27 mouse cellular contexts compared by ENCODE assay signal in the genomic region with DNA sequence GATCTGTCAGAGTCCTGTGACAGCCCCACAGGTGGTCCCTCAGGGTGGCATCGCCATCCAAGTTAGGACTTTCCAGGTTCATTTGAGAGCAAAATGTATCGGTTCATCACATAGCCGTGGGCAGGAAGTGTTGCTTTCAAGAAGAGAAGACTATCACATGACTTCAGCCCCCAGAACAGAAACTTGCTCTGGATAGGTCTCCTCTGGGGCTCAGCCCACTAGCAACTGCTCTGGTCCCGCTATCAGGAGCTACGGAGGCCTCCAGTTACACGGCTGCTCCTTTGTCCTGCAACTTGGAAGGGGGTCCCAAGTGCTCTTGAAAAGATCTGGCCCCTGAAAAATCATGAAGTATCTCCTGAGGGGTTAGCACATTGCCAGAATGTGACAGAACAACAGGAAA.
DNase-seq lines count a peak whose midpoint lies in the region; ATAC-seq lines count a peak whose summit lies in the region.
"Had no signal": no experiment of that assay in that cellular context is flagged by ENCODE, and none has a peak within 500 bp of the region (broad histone marks: within the 10 kb centered on the region; RNA-seq: fewer than 3 reads in every experiment).

No protein-coding gene starts in this region.

- peaks cover 5% of the 10 kb centered on the region; the same call in 1 of the 2 replicates for H3K9me3 ChIP-seq in forebrain, embryonic 10.5 days
- H3K9me3 ChIP-seq in midbrain, embryonic 13.5 days: no peaks in the 10 kb centered on the region
- H3K9me3 ChIP-seq: forebrain, embryonic 12.5 days; heart, embryonic 15.5 days; hindbrain, embryonic 13.5 days; kidney, embryonic 15.5 days; limb, embryonic 15.5 days; liver, embryonic 15.5 days; midbrain, embryonic 12.5 days had no signal

- H3K36me3 ChIP-seq in forebrain, embryonic 10.5 days (replicated peaks): no peaks in the 10 kb centered on the region
- no peaks in the 10 kb centered on the region for H3K36me3 ChIP-seq in midbrain, embryonic 13.5 days
- H3K36me3 ChIP-seq: forebrain, embryonic 12.5 days; heart, embryonic 15.5 days; hindbrain, embryonic 13.5 days; kidney, embryonic 15.5 days; limb, embryonic 15.5 days; midbrain, embryonic 12.5 days; neural tube, embryonic 13.5 days had no signal

- no peak overlapping the region for H3K9ac ChIP-seq in midbrain, embryonic 13.5 days (replicated peaks)
- H3K9ac ChIP-seq: forebrain, embryonic 12.5 days; heart, embryonic 15.5 days; hindbrain, embryonic 13.5 days; kidney, embryonic 15.5 days; limb, embryonic 15.5 days; liver, embryonic 15.5 days; midbrain, embryonic 12.5 days; neural tube, embryonic 13.5 days had no signal

- H3K27ac ChIP-seq in forebrain, embryonic 10.5 days: no peak overlapping the region
- no peak overlapping the region for H3K27ac ChIP-seq in midbrain, embryonic 13.5 days
- H3K27ac ChIP-seq: forebrain, embryonic 12.5 days; heart, embryonic 15.5 days; hindbrain, embryonic 13.5 days; kidney, embryonic 15.5 days; left cerebral cortex, adult 2 months; limb, embryonic 15.5 days; liver, embryonic 15.5 days; midbrain, embryonic 12.5 days; neural tube, embryonic 13.5 days had no signal

- peak; percentile 75 for ATAC-seq in CD4-positive, CD25-positive, alpha-beta regulatory T cell, adult 4 months
- peak; percentile 78 for ATAC-seq in inflammation-experienced regulatory T-cells, adult 6 months
- no peak for ATAC-seq in midbrain, embryonic 13.5 days
- ATAC-seq in megakaryocyte-erythroid progenitor cell, adult 5-6 weeks (replicated peaks; ENCODE audit: low FRiP score, low TSS enrichment, poor library complexity, severe bottlenecking): no peak

- WGBS in forebrain, embryonic 10.5 days: 91% methylated on average over 6 of the region's 6 CpGs
- 87% methylated on average over 6 of the region's 6 CpGs for WGBS in midbrain, embryonic 13.5 days

- H3K4me3 ChIP-seq in forebrain, embryonic 10.5 days: no peak overlapping the region
- no peak overlapping the region for H3K4me3 ChIP-seq in midbrain, embryonic 13.5 days (replicated peaks)
- H3K4me3 ChIP-seq: forebrain, embryonic 12.5 days; heart, embryonic 15.5 days; hindbrain, embryonic 13.5 days; kidney, embryonic 15.5 days; left cerebral cortex, adult 2 months; limb, embryonic 15.5 days; liver, embryonic 15.5 days; midbrain, embryonic 12.5 days; neural tube, embryonic 13.5 days had no signal

- H3K27me3 ChIP-seq in forebrain, embryonic 10.5 days (ENCODE audit: poor library complexity, severe bottlenecking): no peaks in the 10 kb centered on the region
- no peaks in the 10 kb centered on the region for H3K27me3 ChIP-seq in midbrain, embryonic 13.5 days
- H3K27me3 ChIP-seq: hindbrain, embryonic 13.5 days; kidney, embryonic 15.5 days; limb, embryonic 15.5 days; liver, embryonic 15.5 days; midbrain, embryonic 12.5 days; neural tube, embryonic 13.5 days had no signal

- H3K4me2 ChIP-seq in midbrain, embryonic 13.5 days (replicated peaks): no peak overlapping the region
- H3K4me2 ChIP-seq: forebrain, embryonic 12.5 days; heart, embryonic 15.5 days; hindbrain, embryonic 13.5 days; kidney, embryonic 15.5 days; limb, embryonic 15.5 days; liver, embryonic 15.5 days; midbrain, embryonic 12.5 days; neural tube, embryonic 13.5 days had no signal

- H3K4me1 ChIP-seq in forebrain, embryonic 10.5 days: no peaks in the 10 kb centered on the region
- 0 out of 2 replicates have a peak, but pooled peaks cover 5% of the 10 kb centered on the region for H3K4me1 ChIP-seq in midbrain, embryonic 13.5 days (replicated peaks)
- H3K4me1 ChIP-seq: forebrain, embryonic 12.5 days; kidney, embryonic 15.5 days; midbrain, embryonic 12.5 days had no signal

- DNase-seq in CD4-positive helper T cell, adult 2 months (ENCODE audit: low read depth, low spot score): peak; percentile 54
- peak; percentile 58 for DNase-seq in thymus, postnatal 14 days
- no peak for DNase-seq in forebrain, embryonic 10.5 days (ENCODE audit: extremely low spot score, low spot score)
- DNase-seq: B cell, adult 2 months; cerebellum, adult 11-12 months; cerebellum, postnatal 14 days; gastrocnemius, postnatal 25 days; heart, postnatal 36 days; kidney, adult 11 months; kidney, postnatal 36 days; layer of hippocampus, adult 9-11 months; lung, postnatal 10 days; right cerebral cortex, adult 18-20 months; right cerebral cortex, postnatal 4 days had no signal

Comparison
In these comparisons a context has a peak if more than half of its experiments do, and no peak if none do; other contexts are left out.
1. ATAC-seq: peak in CD4-positive, CD25-positive, alpha-beta regulatory T cell, adult 4 months (single experiment) and inflammation-experienced regulatory T-cells, adult 6 months (single experiment); none in midbrain, embryonic 13.5 days (single experiment) and megakaryocyte-erythroid progenitor cell, adult 5-6 weeks (single experiment).